Mouse (Mus musculus) intestine, postnatal 0 days (tissue): ENCODE measurements around the gene Rad51b. TPM values are rescaled to one million over a fixed set of nuclear protein-coding genes. Genes with fewer than 3 reads are reported as not detected.

ENCODE experiments used
- ATAC-seq: fragments of 200-750 bp; cut with Nextera tagmentation; 2 replicates; pipeline ENCODE4 v1.8.0; 2017; ENCODE audit warnings: mild to moderate bottlenecking, moderate TSS enrichment, moderate library complexity
- H3K27ac ChIP-seq: fragments of 300-500 bp; sonication (generic); 2 replicates; pipeline ENCODE4 v1.5.1; 2014; ENCODE audit warnings: mild to moderate bottlenecking, low read depth, low read length, moderate library complexity
- H3K27me3 ChIP-seq: fragments of 300-500 bp; sonication (generic); replicated peaks from 2 replicates; pipeline ENCODE4 v1.6.1; 2014; ENCODE audit warnings: low read length, mixed read lengths; ENCODE audit not compliant: control insufficient read depth, insufficient read depth
- H3K36me3 ChIP-seq: fragments of 300-500 bp; sonication (generic); 2 replicates; pipeline ENCODE4 v1.6.1; 2014; ENCODE audit warnings: mild to moderate bottlenecking, moderate library complexity; ENCODE audit not compliant: control insufficient read depth, insufficient read depth
- H3K4me1 ChIP-seq: fragments of 300-500 bp; sonication (generic); replicated peaks from 2 replicates; pipeline ENCODE4 v1.6.1; 2014; ENCODE audit warnings: antibody characterized with exemption, low read length, mixed read lengths; ENCODE audit not compliant: control insufficient read depth, insufficient read depth
- H3K4me2 ChIP-seq: fragments of 300-500 bp; sonication (generic); replicated peaks from 2 replicates; pipeline ENCODE4 v1.6.1; 2014; ENCODE audit warnings: low read depth, mild to moderate bottlenecking, moderate library complexity
- H3K4me3 ChIP-seq: fragments of 300-500 bp; sonication (generic); 2 replicates; pipeline ENCODE4 v1.5.1; 2014; ENCODE audit warnings: low read depth, low read length
- H3K9ac ChIP-seq: fragments of 300-500 bp; sonication (generic); 2 replicates; pipeline ENCODE4 v1.6.1; 2014; ENCODE audit warnings: mild to moderate bottlenecking, low read depth, low read length
- H3K9me3 ChIP-seq: fragments of 300-500 bp; sonication (generic); 2 replicates; pipeline ENCODE4 v1.6.1; 2016; ENCODE audit warnings: mixed run types; ENCODE audit not compliant: control insufficient read depth
- CTCF ChIP-seq: sonication (generic); IDR thresholded peaks from 2 replicates; pipeline ENCODE4 v1.5.1; 2016; ENCODE audit warnings: low read depth, mild to moderate bottlenecking, control low read depth, antibody characterized with exemption, moderate library complexity
- WGBS: fragments of 180-500 bp; shearing (Covaris S2); extraction: QIAGEN DNeasy Blood & Tissue Kit; methylation state at CpG from one replicate; pipeline ENCODE4 v1.1.7; 2014; 5-methylcytosine and 5-hydroxymethylcytosine counted together
- polyA plus RNA-seq: library from polyadenylated mRNA; unstranded; fragments of >200 nt; fragmentation: Nextera tagmentation; extraction: Ambion mirVana; gene quantifications from 2 replicates; pipeline ENCODE4 v1.2.1, GENCODE M21; 2015

Gene Rad51b
- polyA plus RNA-seq, 1 experiment from 2014 or later, result 1.9 TPM

- TF ChIP-seq CTCF, result peak; percentile 44
- Histone ChIP-seq H3K27me3 (no peaks in the 10 kb centered on the region), H3K36me3 (no peaks in the 10 kb centered on the region), H3K9me3 (no peaks in the 10 kb centered on the region), H3K4me3 (no peak overlapping the region), H3K4me2 (no peak overlapping the region), H3K4me1 (peaks cover 3% of the 10 kb centered on the region; the same call in 1 of the 2 replicates), H3K9ac (no peak overlapping the region), H3K27ac (peak overlapping the region; percentile 17; the same call in 1 of the 2 replicates)
- no peak for ATAC-seq
- WGBS, result 42% methylated on average over 14 of the region's 14 CpGs
Observed at GRCm38 (mm10) chr12:79524941-79525871, 228.1 kb downstream of the Rad51b start.

GRCm38 (mm10) chr12:79525872-79526271, 228.8 kb downstream of the Rad51b start:
- ATAC-seq, result peak; percentile 85
- H3K27ac ChIP-seq, result no peak overlapping the region
- H3K9ac ChIP-seq, result no peak overlapping the region
- WGBS, result 26% methylated on average over 8 of the region's 8 CpGs
- H3K9me3 ChIP-seq, result no peaks in the 10 kb centered on the region
- no peak for TF ChIP-seq CTCF
- no peak overlapping the region for H3K4me2 ChIP-seq
- H3K27me3 ChIP-seq, result no peaks in the 10 kb centered on the region
- no peak overlapping the region for H3K4me3 ChIP-seq
- H3K4me1 ChIP-seq, result peaks cover 4% of the 10 kb centered on the region; the same call in 1 of the 2 replicates
- no peaks in the 10 kb centered on the region for H3K36me3 ChIP-seq

- Histone ChIP-seq H3K9me3 (no peaks in the 10 kb centered on the region), H3K4me3 (no peak overlapping the region), H3K27me3 (no peaks in the 10 kb centered on the region), H3K4me1 (peaks cover 8% of the 10 kb centered on the region; the same call in 1 of the 2 replicates), H3K4me2 (no peak overlapping the region), H3K27ac (peak overlapping the region; percentile 15; the same call in 1 of the 2 replicates), H3K36me3 (no peaks in the 10 kb centered on the region), H3K9ac (no peak overlapping the region)
- ATAC-seq, result no peak
- no peak for TF ChIP-seq CTCF
- 62% methylated on average over 3 of the region's 3 CpGs for WGBS
Observed at GRCm38 (mm10) chr12:79527222-79527621, 230.1 kb downstream of the Rad51b start.

GRCm38 (mm10) chr12:79530275-79530902, 233.3 kb downstream of the Rad51b start:
- no peak overlapping the region for H3K27ac ChIP-seq
- H3K9ac ChIP-seq, result no peak overlapping the region

GRCm38 (mm10) chr12:79531809-79532798, 235.0 kb downstream of the Rad51b start:
- Histone ChIP-seq H3K4me1 (peaks cover 8% of the 10 kb centered on the region), H3K9me3 (no peaks in the 10 kb centered on the region), H3K36me3 (no peaks in the 10 kb centered on the region), H3K9ac (no peak overlapping the region), H3K4me3 (no peak overlapping the region), H3K27me3 (no peaks in the 10 kb centered on the region), H3K27ac (peak overlapping the region; percentile 58; the same call in 1 of the 2 replicates), H3K4me2 (no peak overlapping the region)
- no peak for TF ChIP-seq CTCF
- WGBS, result 27% methylated on average over 5 of the region's 5 CpGs
- ATAC-seq, result peak; percentile 76

More at GRCm38 (mm10) chr12:79530275-79530902, 233.3 kb downstream of the Rad51b start:
- Histone ChIP-seq H3K9me3 (no peaks in the 10 kb centered on the region), H3K4me2 (no peak overlapping the region), H3K4me1 (peaks cover 8% of the 10 kb centered on the region), H3K36me3 (no peaks in the 10 kb centered on the region), H3K4me3 (no peak overlapping the region), H3K27me3 (no peaks in the 10 kb centered on the region)
- no peak for ATAC-seq
- no peak for TF ChIP-seq CTCF
- 57% methylated on average over 10 of the region's 10 CpGs for WGBS
